Mouse (Mus musculus) spleen, adult 2 months (tissue): ENCODE results near the gene Arhgap33. TPM values are rescaled to one million over a fixed set of nuclear protein-coding genes. Genes with fewer than 3 reads are reported as not detected.

Source experiments
- DNase-seq, 2 experiments: peaks; one replicate each; pipeline versions ENCODE4 v3.0.0 to v3.0.0-alpha.2; 2012 to 2021; ENCODE audit warnings: low spot score in 2 of 2, low read depth in 1 of 2
- H3K27ac ChIP-seq: fragments of 200-500 bp; 2 replicates; pipeline ENCODE4 v1.5.1; 2012; ENCODE audit warnings: low read length, inconsistent platforms; ENCODE audit not compliant: insufficient read depth
- H3K27me3 ChIP-seq: fragments of 200-500 bp; 2 replicates; pipeline ENCODE4 v1.6.1; 2012; ENCODE audit warnings: mild to moderate bottlenecking, moderate library complexity, low read length, inconsistent platforms; ENCODE audit not compliant: control insufficient read depth, insufficient read depth
- H3K36me3 ChIP-seq: fragments of 200-500 bp; 2 replicates; pipeline ENCODE4 v1.6.1; 2012; ENCODE audit warnings: mild to moderate bottlenecking, low read length, inconsistent platforms; ENCODE audit not compliant: control insufficient read depth, insufficient read depth
- H3K4me1 ChIP-seq: fragments of 200-500 bp; 2 replicates; pipeline ENCODE4 v1.6.1; 2011; ENCODE audit warnings: inconsistent platforms; ENCODE audit not compliant: control insufficient read depth, insufficient read depth, insufficient read length
- H3K4me3 ChIP-seq: fragments of 200-500 bp; 2 replicates; pipeline ENCODE4 v1.5.1; 2011; ENCODE audit warnings: mild to moderate bottlenecking, inconsistent platforms; ENCODE audit not compliant: insufficient read depth, insufficient read length; ENCODE audit errors: extremely low read depth
- CTCF ChIP-seq: fragments of 200-500 bp; IDR thresholded peaks from 2 replicates; pipeline ENCODE4 v1.5.1; 2011; ENCODE audit warnings: mild to moderate bottlenecking, inconsistent platforms; ENCODE audit not compliant: insufficient read depth, insufficient read length, insufficient replicate concordance; ENCODE audit errors: extremely low read depth
- POLR2A ChIP-seq: fragments of 200-500 bp; IDR thresholded peaks from 2 replicates; pipeline ENCODE4 v1.6.1; 2011; ENCODE audit warnings: low read depth, low read length, inconsistent platforms
- WGBS: fragments of 180-500 bp; shearing (Covaris S2); methylation state at CpG from one replicate; pipeline ENCODE4 v1.1.7; 2018; 5-methylcytosine and 5-hydroxymethylcytosine counted together
- polyA plus RNA-seq: library from polyadenylated mRNA; depleted of rRNA; stranded (reverse); fragments of >200 nt; gene quantifications from 2 replicates; pipeline ENCODE4 v1.2.3, GENCODE M21; 2012

Arhgap33 gene
- polyA plus RNA-seq, 1 experiment = 18.4 TPM

GRCm38 (mm10) chr7:30566033-30566432 is 31.2 kb upstream of the Arhgap33 start:
- no peak for DNase-seq
- Histone ChIP-seq H3K4me3 (no peak overlapping the region), H3K27me3 (no peaks in the 10 kb centered on the region), H3K36me3 (peaks cover 16% of the 10 kb centered on the region), H3K4me1 (peaks cover 2% of the 10 kb centered on the region; the same call in 1 of the 2 replicates), H3K27ac (no peak overlapping the region)
- WGBS = 79% methylated on average over 9 of the region's 9 CpGs
- TF ChIP-seq CTCF = no peak
- no peak for TF ChIP-seq POLR2A

DNA sequence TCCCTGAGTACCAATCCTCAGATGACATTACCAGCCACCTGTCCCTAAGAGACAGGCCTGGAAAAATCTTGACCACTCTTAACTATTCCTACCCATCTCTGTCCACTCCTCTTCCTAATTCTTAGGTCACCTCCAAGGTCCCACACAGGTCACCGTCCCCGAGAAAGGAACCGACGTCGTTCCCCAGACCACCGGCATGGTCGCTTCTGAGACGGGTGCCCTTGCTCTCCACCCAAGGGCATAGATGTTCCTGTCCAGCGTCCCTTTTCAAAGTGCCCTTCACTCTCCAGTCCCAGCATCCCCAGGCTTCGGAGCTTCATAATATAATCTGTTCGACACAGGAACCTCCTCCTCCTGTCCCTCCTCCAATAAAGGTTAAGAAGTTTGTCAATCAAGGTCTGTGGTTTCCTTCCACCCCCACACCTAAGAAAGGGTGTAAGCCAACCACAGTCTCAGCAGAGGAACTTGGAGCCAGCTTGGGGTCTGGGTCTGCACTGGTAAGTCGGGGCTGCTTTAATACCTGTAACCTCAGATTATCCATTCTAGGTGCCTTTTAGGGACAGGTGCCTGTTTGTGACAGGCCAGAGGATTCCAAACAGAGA is 30.2 kb upstream of the Arhgap33 start, which contains the start of gene Igflr1:
Igflr1 (plus strand) TSS at position 458 of the 602 bp plus-strand sequence.
- Histone ChIP-seq H3K27me3 (no peaks in the 10 kb centered on the region), H3K36me3 (peaks cover 14% of the 10 kb centered on the region), H3K4me1 (peaks cover 2% of the 10 kb centered on the region; the same call in 1 of the 2 replicates), H3K27ac (peak within 1 kb of the TSS; percentile 47), H3K4me3 (no peak within 1 kb of the TSS)
- TF ChIP-seq POLR2A (no peak), CTCF (no peak)
- no peak for DNase-seq
- WGBS = 83% methylated on average over 12 of the region's 12 CpGs

DNA sequence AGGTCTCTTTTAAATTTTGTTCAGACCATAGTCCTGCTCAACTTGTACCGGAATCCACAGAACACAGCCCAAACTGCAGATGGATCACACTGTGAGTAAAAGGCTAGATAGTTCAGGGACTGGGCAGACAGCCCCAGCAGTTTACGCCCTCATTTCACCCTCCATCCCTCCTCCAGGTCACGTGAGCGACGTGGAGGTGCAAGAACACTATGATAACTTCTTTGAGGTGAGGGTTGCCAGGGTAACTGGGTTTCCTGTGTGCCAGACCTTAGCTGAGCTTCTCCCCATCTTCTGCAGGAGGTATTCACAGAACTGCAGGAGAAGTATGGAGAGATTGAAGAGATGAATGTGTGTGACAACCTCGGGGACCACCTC is 29.0 kb upstream of the Arhgap33 start:
- H3K27ac ChIP-seq = peak overlapping the region; percentile 95
- WGBS = 21% methylated on average over 6 of the region's 6 CpGs
- DNase-seq = peak in 1 of 2 experiments; percentile 42

GRCm38 (mm10) chr7:30563117-30563905 is 28.5 kb upstream of the Arhgap33 start, which contains the start of the genes U2af1l4, Gm49396 and Psenen:
Gene U2af1l4, plus strand, starts transcription at chr7:30563301.
Gene Gm49396, plus strand, starts transcription at chr7:30563344.
Gene Psenen, minus strand, starts transcription at chr7:30563627.
- TF ChIP-seq POLR2A = no peak; the same call in 1 of the 2 replicates
- no peak for TF ChIP-seq CTCF
- peak within 1 kb of the TSS; percentile 95 for H3K27ac ChIP-seq
- WGBS = under 1% methylated on average over 45 of the region's 45 CpGs
- DNase-seq = peak; percentile 95 to 98
- peaks cover 6% of the 10 kb centered on the region; the same call in 1 of the 2 replicates for H3K4me1 ChIP-seq
- H3K36me3 ChIP-seq = peaks cover 2% of the 10 kb centered on the region; the same call in 1 of the 2 replicates
- peak within 1 kb of the TSS; percentile 90 for H3K4me3 ChIP-seq
- H3K27me3 ChIP-seq = no peaks in the 10 kb centered on the region

More for the DNA sequence above, 29.0 kb upstream of the Arhgap33 start:
- H3K27me3 ChIP-seq = no peaks in the 10 kb centered on the region
- H3K36me3 ChIP-seq = peaks cover 3% of the 10 kb centered on the region
- peak overlapping the region; percentile 90 for H3K4me3 ChIP-seq
- TF ChIP-seq CTCF (no peak), POLR2A (no peak; the same call in 1 of the 2 replicates)
- H3K4me1 ChIP-seq = peaks cover 2% of the 10 kb centered on the region; the same call in 1 of the 2 replicates

DNA sequence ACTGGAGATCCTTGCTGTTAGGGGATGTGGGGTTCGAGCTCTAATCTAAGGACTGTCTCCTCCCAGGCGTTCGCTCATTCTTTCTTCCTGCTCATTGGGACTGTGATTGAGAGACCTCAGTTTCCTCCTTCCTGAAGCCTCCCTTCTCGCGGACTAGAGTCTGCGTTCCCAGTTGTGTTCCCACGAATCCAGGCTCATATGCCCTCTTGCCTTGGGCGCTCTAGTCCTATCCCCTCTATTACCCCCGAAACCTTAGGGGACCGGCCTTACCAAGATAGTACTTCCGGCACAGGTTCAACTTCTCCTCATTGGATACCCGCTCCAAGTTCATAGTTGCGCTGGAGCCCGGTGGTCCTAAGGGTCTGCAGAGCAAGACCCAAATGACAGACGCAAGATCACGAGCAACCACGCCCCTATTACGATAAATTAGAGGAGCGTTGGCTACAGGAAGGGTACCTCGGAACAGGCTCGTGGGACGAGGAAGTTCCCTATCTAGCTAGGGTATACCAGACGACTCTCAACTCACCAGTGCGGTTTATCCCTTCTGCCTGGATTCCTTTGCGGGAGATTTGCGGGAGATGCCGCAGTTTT is 27.8 kb upstream of the Arhgap33 start:
- H3K36me3 ChIP-seq = peaks cover 4% of the 10 kb centered on the region; the same call in 1 of the 2 replicates
- WGBS = under 1% methylated on average over 27 of the region's 27 CpGs
- H3K4me1 ChIP-seq = peaks cover 6% of the 10 kb centered on the region; the same call in 1 of the 2 replicates
- no peaks in the 10 kb centered on the region for H3K27me3 ChIP-seq
- DNase-seq = no peak
- peak overlapping the region; percentile 84 for H3K27ac ChIP-seq
- H3K4me3 ChIP-seq = peak overlapping the region; percentile 79
- no peak for TF ChIP-seq CTCF
- TF ChIP-seq POLR2A = no peak; the same call in 1 of the 2 replicates

- H3K4me1 ChIP-seq = peaks cover 6% of the 10 kb centered on the region; the same call in 1 of the 2 replicates
- WGBS = 89% methylated on average over 2 of the region's 2 CpGs
- H3K36me3 ChIP-seq = peaks cover 17% of the 10 kb centered on the region
- DNase-seq = no peak
- H3K27ac ChIP-seq = no peak overlapping the region
- no peaks in the 10 kb centered on the region for H3K27me3 ChIP-seq
- no peak overlapping the region for H3K4me3 ChIP-seq
- no peak for TF ChIP-seq POLR2A
- no peak for TF ChIP-seq CTCF
These were observed 25.4 kb upstream of the Arhgap33 start for GRCm38 (mm10) chr7:30560296-30560695.
